Mouse (Mus musculus) cortical plate, adult 2 months (tissue): ENCODE results near the gene Tnf. TPM values are rescaled to one million over a fixed set of nuclear protein-coding genes. Genes with fewer than 3 reads are reported as not detected.

ENCODE experiments used
- H3K27ac ChIP-seq: fragments of 200-500 bp; 2 replicates; pipeline ENCODE4 v1.5.1; 2012; ENCODE audit warnings: low read length, control low read depth, inconsistent platforms; ENCODE audit not compliant: insufficient read depth
- H3K4me1 ChIP-seq: fragments of 200-500 bp; 2 replicates; pipeline ENCODE4 v1.6.1; 2011; ENCODE audit warnings: low read length; ENCODE audit not compliant: control insufficient read depth, insufficient read depth
- H3K4me3 ChIP-seq: fragments of 200-500 bp; 2 replicates; pipeline ENCODE4 v1.5.1; 2011; ENCODE audit warnings: mild to moderate bottlenecking, low read length, control low read depth; ENCODE audit not compliant: insufficient read depth
- CTCF ChIP-seq: fragments of 200-500 bp; IDR thresholded peaks from 2 replicates; pipeline ENCODE4 v1.5.1; 2011; ENCODE audit warnings: mild to moderate bottlenecking, control low read depth, low read length; ENCODE audit not compliant: insufficient read depth; ENCODE audit errors: extremely low read depth
- POLR2A ChIP-seq: fragments of 200-500 bp; IDR thresholded peaks from 2 replicates; pipeline ENCODE4 v1.6.1; 2011; ENCODE audit warnings: mild to moderate bottlenecking, low read length, control low read depth; ENCODE audit not compliant: insufficient read depth; ENCODE audit errors: extremely low read depth
- polyA plus RNA-seq: library from polyadenylated mRNA; depleted of rRNA; stranded (reverse); fragments of >200 nt; gene quantifications from 2 replicates; pipeline ENCODE4 v1.2.3, GENCODE M21; 2012

Tnf gene
- polyA plus RNA-seq, 1 experiment, result 0.06 TPM

- Histone ChIP-seq H3K4me3 (no peak overlapping the region), H3K27ac (no peak overlapping the region), H3K4me1 (no peaks in the 10 kb centered on the region)
- TF ChIP-seq POLR2A (no peak), CTCF (no peak)
Measured at GRCm38 (mm10) chr17:35192924-35193323, 8.9 kb downstream of the Tnf start.

GRCm38 (mm10) chr17:35191723-35192122 is 10.1 kb downstream of the Tnf start:
- TF ChIP-seq POLR2A, result no peak
- Histone ChIP-seq H3K4me3 (no peak overlapping the region), H3K27ac (no peak overlapping the region), H3K4me1 (no peaks in the 10 kb centered on the region)

- Histone ChIP-seq H3K4me3 (no peak overlapping the region), H3K27ac (0 out of 2 replicates have a peak overlapping the region, but pooled peaks have one; percentile 13), H3K4me1 (no peaks in the 10 kb centered on the region)
- TF ChIP-seq POLR2A (no peak), CTCF (no peak)
Measured at GRCm38 (mm10) chr17:35190096-35190495, 11.7 kb downstream of the Tnf start.

GRCm38 (mm10) chr17:35189186-35189585 is 12.6 kb downstream of the Tnf start:
- Histone ChIP-seq H3K4me1 (no peaks in the 10 kb centered on the region), H3K27ac (no peak overlapping the region), H3K4me3 (no peak overlapping the region)
- no peak for TF ChIP-seq POLR2A
- no peak for TF ChIP-seq CTCF

- Histone ChIP-seq H3K4me1 (no peaks in the 10 kb centered on the region), H3K4me3 (no peak within 1 kb of the TSS), H3K27ac (no peak within 1 kb of the TSS)
- no peak for TF ChIP-seq POLR2A
- no peak for TF ChIP-seq CTCF
Measured at GRCm38 (mm10) chr17:35187959-35188610, 13.7 kb downstream of the Tnf start, which contains the start of gene Lst1. Lst1 (minus strand) TSS chr17:35188439.

- no peak for TF ChIP-seq CTCF
- no peak for TF ChIP-seq POLR2A
- Histone ChIP-seq H3K4me3 (no peak overlapping the region), H3K27ac (no peak overlapping the region), H3K4me1 (no peaks in the 10 kb centered on the region)
Measured at GRCm38 (mm10) chr17:35187345-35187744, 14.5 kb downstream of the Tnf start.

- Histone ChIP-seq H3K4me1 (no peaks in the 10 kb centered on the region), H3K27ac (no peak overlapping the region), H3K4me3 (peak overlapping the region; percentile 35)
- 0 out of 2 replicates have a peak, but pooled peaks have one; percentile 23 for TF ChIP-seq POLR2A
- no peak for TF ChIP-seq CTCF
Measured at GRCm38 (mm10) chr17:35186681-35187080, 15.1 kb downstream of the Tnf start.

GRCm38 (mm10) chr17:35185639-35186611 is 15.9 kb downstream of the Tnf start:
- no peak for TF ChIP-seq CTCF
- no peak for TF ChIP-seq POLR2A
- Histone ChIP-seq H3K4me1 (no peaks in the 10 kb centered on the region), H3K4me3 (peak overlapping the region; percentile 35), H3K27ac (no peak overlapping the region)

- Histone ChIP-seq H3K4me1 (no peaks in the 10 kb centered on the region), H3K27ac (no peak overlapping the region), H3K4me3 (no peak overlapping the region)
- TF ChIP-seq CTCF (no peak), POLR2A (no peak)
Measured at GRCm38 (mm10) chr17:35180093-35180492, 21.7 kb downstream of the Tnf start.
